In the genomic region with DNA sequence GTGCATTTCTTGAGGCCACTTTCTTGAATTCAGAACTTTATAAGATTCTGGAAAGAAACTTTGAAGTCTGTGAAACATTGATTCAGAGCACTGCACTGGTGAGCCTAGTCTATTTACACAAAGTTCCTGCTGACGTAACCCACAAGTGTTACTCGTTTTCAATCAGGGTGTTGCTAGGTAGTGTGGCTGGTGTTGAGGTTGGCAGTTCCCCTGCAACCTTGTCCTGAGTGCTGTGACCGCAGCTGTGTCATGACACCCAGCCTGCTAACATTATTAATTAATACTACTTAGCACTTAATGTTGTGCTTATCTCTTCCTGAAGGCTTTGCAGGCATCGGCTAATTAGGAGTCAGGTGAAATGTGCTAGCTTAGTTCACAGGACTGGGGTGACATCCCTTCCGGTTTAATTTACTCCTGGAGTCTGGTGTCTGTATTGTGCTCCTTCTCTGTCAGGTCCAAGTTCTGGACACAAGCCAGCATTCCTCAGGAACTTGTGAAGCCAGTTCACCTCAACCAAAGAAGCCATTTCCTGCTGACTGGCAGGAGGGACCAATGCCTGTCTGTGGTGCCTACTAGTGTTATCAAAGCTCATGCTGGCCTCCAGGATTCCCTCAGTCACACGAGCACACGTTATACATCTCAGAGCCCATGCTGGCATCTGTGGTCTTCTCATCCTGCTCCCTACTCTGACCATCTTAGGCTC, we compare ENCODE assay signal across 12 mouse cellular contexts. TPM values are rescaled to one million over a fixed set of nuclear protein-coding genes. Genes with fewer than 3 reads are reported as not detected.
DNase-seq lines count a peak whose midpoint lies in the region; ATAC-seq lines count a peak whose summit lies in the region.
"Had no signal": no experiment of that assay in that cellular context is flagged by ENCODE, and none has a peak within 500 bp of the region (broad histone marks: within the 10 kb centered on the region; RNA-seq: fewer than 3 reads in every experiment).

No protein-coding gene starts in this region.

- H3K27me3 ChIP-seq in heart, embryonic 15.5 days: no peaks in the 10 kb centered on the region
- H3K27me3 ChIP-seq: embryonic facial prominence, embryonic 15.5 days had no signal

- H3K27ac ChIP-seq in heart, embryonic 15.5 days: peak overlapping the region; percentile 26; the same call in 1 of the 2 replicates
- H3K27ac ChIP-seq: embryonic facial prominence, embryonic 15.5 days had no signal

- peaks cover 19% of the 10 kb centered on the region for H3K4me1 ChIP-seq in heart, embryonic 15.5 days (replicated peaks)
- H3K4me1 ChIP-seq: embryonic facial prominence, embryonic 15.5 days had no signal

- no peak for DNase-seq in heart, postnatal 10 days
- peak; percentile 61 for DNase-seq in urinary bladder, postnatal 14 days (ENCODE audit: low spot score)
- no peak for DNase-seq in urinary bladder, postnatal 10 days (ENCODE audit: low spot score)
- peak; percentile 63 for DNase-seq in kidney, postnatal 10 days
- DNase-seq in right cerebral cortex, postnatal 4 days: no peak
- DNase-seq in layer of hippocampus, adult 18-20 months (ENCODE audit: low spot score in 2 of 2): no peak
- DNase-seq: adrenal gland, postnatal 25 days; liver, postnatal 0 days had no signal

- WGBS in heart, embryonic 15.5 days: 42% methylated on average over 7 of the region's 7 CpGs

- H3K9ac ChIP-seq in heart, embryonic 15.5 days: no peak overlapping the region; the same call in 1 of the 2 replicates
- H3K9ac ChIP-seq: embryonic facial prominence, embryonic 15.5 days; liver, postnatal 0 days had no signal

- intact Hi-C loops in heart, postnatal 10 days (cut with DNase I): no loop called here

- H3K9me3 ChIP-seq in heart, embryonic 15.5 days (replicated peaks): no peaks in the 10 kb centered on the region
- H3K9me3 ChIP-seq: embryonic facial prominence, embryonic 15.5 days; G1E had no signal

- no peak overlapping the region for H3K4me3 ChIP-seq in heart, embryonic 15.5 days
- H3K4me3 ChIP-seq: embryonic facial prominence, embryonic 15.5 days had no signal

- ATAC-seq in heart, embryonic 15.5 days (replicated peaks; ENCODE audit: insufficient number of reproducible peaks, insufficient read depth, low FRiP score, low read depth): no peak
- ATAC-seq in monocyte, adult 5-6 weeks (replicated peaks; ENCODE audit: insufficient number of reproducible peaks, low FRiP score, low TSS enrichment, poor library complexity, severe bottlenecking): no peak

- H3K4me2 ChIP-seq in heart, embryonic 15.5 days: no peak overlapping the region
- H3K4me2 ChIP-seq: embryonic facial prominence, embryonic 15.5 days had no signal

- no peaks in the 10 kb centered on the region for H3K36me3 ChIP-seq in heart, embryonic 15.5 days
- H3K36me3 ChIP-seq: embryonic facial prominence, embryonic 15.5 days; G1E had no signal

RNA-seq across cellular contexts. Expression of a gene that starts 50.5 kb away (rescaled TPM):
- 0.23 and 0.41 TPM in 2 replicates for polyA plus RNA-seq in heart, embryonic 15.5 days (2015; fragmentation: Nextera tagmentation; extraction: Ambion mirVana)
- under 1 TPM; 0.10 to 0.14 TPM for total RNA-seq in heart, postnatal 10 days (2021)
- 0.10 to 0.11 TPM in 2 of 3 replicates, not detected in the other for total RNA-seq in monocyte, adult 5-6 weeks (2017)
- 10 to 100 TPM; 92.2 to 93.7 TPM for total RNA-seq in layer of hippocampus, adult 18-20 months (2021)
- polyA plus RNA-seq: G1E had no signal

Comparison
In these comparisons a context has a peak if more than half of its experiments do, and no peak if none do; other contexts are left out.
1. DNase-seq: peak in urinary bladder, postnatal 14 days (single experiment) and kidney, postnatal 10 days (single experiment); none in heart, postnatal 10 days (0 of 2), urinary bladder, postnatal 10 days (single experiment), right cerebral cortex, postnatal 4 days (single experiment) and layer of hippocampus, adult 18-20 months (0 of 2).
2. RNA of a gene that starts 50.5 kb away (total RNA-seq): 92.2 to 93.7 TPM in layer of hippocampus, adult 18-20 months; 0.10 to 0.14 TPM in heart, postnatal 10 days and 0.10 to 0.11 TPM in monocyte, adult 5-6 weeks; every median in the first group is over 10 times any median in the second.